Mouse (Mus musculus) liver, postnatal 0 days (tissue): ENCODE data around the gene Aff3.

ENCODE experiments used
- CTCF ChIP-seq: sonication (generic); IDR thresholded peaks from 2 replicates; pipeline ENCODE4 v1.5.1; 2016; ENCODE audit warnings: antibody characterized with exemption, low read depth
- EP300 ChIP-seq: IDR thresholded peaks from 2 replicates; pipeline ENCODE4 v1.6.1; 2016; ENCODE audit warnings: antibody characterized with exemption, low read depth, mild to moderate bottlenecking

DNA sequence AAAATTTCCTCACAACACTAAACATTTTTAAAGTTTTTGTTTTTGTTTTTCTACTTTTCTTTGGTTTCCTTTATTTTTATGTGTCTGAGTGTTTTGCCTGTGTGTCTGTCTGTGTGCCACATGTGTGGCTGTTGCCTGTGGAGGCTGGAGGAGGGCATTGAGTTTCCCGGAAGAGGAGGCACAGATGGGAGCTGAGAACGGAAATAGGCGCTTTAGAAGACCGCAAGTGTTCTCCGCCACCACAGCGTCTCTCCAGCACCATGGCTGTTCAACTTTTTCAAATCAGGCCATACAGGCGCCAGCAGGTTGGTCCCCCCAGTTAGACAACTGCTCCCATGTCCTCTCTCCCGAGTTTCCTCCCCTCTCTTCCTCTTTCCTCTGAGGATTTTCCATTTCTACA lies 155.5 kb downstream of the Aff3 start:
- no peak for TF ChIP-seq CTCF
- TF ChIP-seq EP300, result no peak
